Mouse (Mus musculus): ENCODE data around the gene Abi1. TPM values are rescaled to one million over a fixed set of nuclear protein-coding genes. Genes with fewer than 3 reads are reported as not detected.

The Abi1 gene
- total RNA-seq, 2 experiments from 2014 or later = 213 to 215 TPM

DNA sequence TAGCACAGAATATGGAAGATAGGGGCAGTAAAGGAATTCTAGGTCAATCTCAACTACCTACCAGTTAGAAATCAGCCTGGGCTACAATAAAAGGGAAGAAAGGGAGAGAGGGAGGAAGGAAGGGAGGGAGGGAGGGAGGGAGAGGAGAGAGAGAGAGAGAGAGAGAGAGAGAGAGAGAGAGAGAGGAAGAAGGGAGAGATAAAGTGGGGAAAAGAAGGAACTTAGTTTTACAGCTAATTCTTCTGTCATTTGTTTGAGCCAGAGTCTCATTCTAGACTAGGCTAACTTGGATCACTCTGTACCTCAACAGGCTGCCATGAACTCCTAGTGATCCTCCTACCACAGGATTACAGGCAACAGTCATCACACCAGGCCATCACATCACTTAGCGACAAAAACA is 4.6 kb downstream of the Abi1 start:
- DNase-seq (ENCODE audit: low spot score in 2 of 2) = no peak

DNA sequence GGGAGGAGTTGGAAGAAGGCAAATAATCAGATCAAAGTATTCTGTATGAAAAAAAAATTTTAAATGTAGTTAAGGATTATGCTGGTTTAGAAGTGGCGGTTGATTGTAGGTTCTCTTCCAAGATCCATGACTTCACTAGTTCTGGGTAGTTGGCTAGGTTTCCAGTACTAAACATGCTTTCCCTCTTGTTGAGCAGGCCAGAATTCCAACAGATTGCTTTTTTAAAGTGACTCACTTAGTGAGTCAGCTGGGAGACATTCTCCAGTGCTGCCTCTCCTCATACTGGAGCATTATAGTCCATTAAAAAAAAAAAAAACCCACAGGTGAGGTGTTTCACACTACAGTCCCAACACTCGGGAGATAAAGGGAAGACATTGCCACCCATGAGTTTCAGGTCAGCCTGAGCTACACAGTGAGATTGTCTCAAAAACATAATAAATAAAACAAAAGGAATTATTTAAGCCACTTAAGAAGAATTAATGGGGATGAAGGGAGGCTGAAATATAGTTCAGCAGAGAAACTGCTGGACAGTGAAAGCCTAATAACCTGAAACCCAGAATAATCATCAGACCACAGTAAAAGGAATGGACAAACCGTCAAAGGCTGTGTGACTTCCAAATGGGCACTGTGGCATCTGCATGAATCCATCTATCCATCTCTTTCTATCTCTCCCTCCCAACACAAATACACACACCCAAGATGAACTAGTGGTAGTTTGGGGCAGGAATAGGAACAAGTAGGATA is 5.2 kb downstream of the Abi1 start:
- no peak for DNase-seq (ENCODE audit: low spot score in 2 of 2)

DNA sequence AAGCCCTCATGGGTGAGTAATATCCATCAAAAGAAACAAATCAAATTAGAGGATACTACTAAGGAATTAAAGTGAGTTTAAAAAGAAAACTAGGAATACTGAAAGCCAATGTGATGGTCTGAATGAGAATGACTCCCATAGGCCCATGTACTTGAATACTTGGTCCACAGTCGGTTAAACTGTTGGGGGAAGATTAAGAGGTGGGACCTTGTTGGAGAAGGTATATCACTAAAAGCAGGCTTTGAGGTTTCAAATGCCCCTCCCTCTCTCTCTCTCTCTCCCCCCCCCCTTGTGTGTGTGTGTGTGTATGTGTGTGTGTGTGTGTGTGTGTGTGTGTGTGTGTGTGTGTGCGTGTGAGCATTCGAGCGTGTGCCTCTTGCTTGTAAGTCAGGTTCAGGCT is 9.4 kb downstream of the Abi1 start:
- no peak for DNase-seq (ENCODE audit: low spot score in 2 of 2)

DNA sequence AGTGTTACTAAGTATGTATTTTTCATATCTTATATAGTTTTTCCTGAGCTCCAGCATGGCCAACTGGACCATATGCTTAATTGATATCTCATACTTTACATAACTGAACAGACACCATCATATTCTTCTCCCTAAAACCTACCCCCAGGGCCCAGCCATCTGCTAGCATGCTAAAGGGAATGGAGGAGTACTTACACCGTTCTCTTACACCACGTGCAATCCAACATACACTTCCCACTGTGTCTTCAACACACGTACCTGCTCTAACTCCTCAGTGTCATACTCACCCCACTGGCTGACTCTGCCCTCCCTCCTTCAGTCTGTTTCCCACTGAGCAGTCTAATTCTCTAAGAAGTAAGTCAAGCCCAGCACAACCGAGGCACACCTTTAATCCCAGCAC is 11.2 kb downstream of the Abi1 start:
- DNase-seq (ENCODE audit: low spot score in 2 of 2) = no peak

DNA sequence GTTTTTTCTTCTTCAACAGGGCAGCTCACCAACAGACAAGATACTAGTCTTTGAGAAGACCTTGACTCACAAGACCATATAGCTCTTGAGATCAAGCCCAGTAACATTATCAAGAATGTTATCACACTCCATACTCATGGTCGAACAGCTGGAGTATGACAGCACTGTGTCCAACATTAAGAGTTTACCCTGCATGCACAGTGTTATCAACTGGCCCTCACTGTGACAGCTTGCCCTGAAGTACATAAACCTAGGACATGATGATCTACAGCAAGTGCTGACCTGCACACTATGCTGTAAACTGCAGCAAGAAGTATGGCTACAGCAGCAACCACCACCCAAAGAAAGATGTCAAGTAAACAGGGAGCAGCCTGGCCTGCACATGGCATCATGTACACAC is 13.7 kb downstream of the Abi1 start:
- DNase-seq (ENCODE audit: low spot score in 2 of 2) = no peak

DNA sequence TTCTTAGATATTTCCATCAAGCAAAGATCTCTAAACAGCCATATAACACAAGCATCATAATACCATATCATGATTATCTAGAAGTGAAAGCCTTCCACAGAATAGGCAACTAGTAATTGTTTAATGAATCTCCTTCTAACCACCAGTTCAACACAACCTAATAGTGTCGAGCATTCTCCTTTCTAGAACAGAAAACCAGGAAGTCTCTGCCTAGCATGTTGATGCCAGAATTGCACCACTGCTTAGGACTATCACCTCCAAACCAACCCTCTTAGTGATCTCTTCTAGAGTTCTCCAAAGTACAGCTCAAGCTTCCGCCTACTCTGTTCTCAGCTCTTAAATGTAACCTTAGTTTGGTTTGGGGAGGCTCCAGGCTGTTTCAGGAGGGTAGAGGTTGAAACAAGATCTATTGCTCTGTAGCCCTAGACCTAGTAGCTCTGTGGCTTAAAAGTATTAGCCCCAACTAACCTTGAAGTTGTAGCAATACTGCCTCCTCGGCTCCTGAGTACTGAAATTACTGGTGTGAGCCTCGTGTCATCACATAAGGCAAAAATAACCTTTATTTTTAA is 16.2 kb downstream of the Abi1 start:
- no peak for DNase-seq (ENCODE audit: low spot score in 2 of 2)

DNA sequence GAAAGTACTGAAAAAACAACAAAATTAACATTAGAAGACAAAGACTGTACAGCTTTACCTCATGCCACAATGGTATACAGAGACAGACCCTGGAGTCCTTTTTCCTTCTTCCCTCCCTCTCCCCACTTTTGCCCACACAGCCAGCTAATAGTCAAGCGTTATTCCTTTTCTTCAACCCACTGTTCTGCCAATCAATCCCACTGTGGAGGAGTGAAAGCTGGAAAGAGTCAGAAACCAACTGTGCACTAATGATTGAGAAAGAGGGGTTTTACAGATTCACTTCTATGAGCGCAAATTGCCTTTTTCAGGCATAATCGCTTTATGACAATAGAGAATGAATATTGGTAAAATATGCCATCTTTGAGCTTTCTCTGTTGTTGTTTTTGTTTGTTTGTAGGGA is 17.0 kb downstream of the Abi1 start:
- DNase-seq (ENCODE audit: low spot score in 2 of 2) = peak in 1 of 2 experiments; percentile 64

DNA sequence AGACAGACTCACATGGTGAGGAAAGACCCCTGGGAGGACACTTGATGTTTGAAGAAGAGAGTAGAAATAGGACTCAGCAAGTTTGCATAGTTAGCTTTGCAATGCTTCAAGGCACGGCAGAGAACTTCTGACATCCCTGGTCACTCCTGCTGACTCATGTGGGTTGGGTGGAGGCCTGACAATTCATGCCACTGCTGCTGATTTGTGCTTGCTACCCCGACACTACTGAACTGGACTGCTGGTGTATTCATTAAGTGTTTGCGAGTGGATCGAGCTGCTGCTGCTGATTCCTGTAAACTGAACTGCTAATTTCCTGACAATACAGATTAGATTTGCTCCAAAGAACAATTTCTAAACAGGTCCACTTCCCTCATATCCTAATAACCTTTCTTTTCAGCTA is 18.3 kb downstream of the Abi1 start:
- no peak for DNase-seq (ENCODE audit: low spot score in 2 of 2)

DNA sequence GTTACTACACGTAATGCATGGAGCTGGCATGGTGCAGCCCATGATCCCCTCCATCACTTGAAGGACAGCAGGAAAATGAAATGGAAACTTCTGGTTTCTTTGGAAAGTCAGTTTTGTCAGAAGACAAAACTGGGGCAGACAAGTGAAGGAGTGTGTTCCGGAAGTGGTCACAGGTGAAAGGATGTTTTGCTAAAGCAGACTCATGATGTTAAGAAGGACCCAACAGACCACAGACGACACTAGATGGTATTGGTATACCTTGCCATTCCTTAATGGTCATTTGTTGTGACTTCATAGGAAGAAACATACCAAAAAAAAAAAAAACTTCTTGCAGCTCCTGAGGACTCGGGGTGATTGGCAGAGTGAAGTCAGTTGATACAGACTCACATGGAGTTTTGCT is 18.7 kb downstream of the Abi1 start:
- no peak for DNase-seq (ENCODE audit: low spot score in 2 of 2)

DNA sequence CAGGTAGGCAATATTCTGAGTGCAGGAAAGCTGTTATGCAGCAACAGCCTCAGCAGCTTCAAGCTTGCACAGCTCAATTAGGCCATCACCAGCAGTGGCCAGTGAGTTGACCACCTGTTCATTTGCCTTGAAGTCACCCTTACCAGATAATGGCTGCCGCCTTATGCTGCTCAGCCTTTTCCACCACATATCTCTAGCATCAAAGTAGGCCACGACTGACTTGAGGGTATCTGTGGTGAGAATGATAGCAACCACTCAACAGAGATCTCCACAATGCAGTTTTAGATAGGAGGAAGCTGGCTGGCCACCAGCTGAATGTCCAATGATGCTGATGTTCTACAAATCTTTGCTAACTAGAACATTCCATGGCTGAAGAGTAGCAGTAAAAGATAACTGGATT is 20.9 kb downstream of the Abi1 start:
- no peak for DNase-seq (ENCODE audit: low spot score in 2 of 2)

DNA sequence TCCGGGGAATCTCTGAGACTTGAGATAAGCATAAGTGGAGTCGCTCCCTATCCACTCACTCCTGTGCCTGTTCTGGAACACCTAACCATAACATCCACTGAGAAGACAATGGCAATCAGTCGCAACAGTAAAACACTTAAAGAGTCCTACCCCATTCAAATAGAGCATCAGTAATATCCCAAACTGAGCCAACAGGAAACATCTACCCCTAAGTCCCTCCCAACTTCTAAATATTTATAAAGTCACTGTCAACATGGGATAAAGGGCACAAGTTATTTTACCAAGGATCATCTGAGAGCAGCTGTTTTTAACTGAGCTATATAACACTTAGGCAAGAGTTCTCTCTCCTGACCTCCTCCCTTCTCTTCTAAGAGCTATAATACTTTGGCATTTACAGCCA is 23.9 kb downstream of the Abi1 start:
- no peak for DNase-seq (ENCODE audit: low spot score in 2 of 2)

DNA sequence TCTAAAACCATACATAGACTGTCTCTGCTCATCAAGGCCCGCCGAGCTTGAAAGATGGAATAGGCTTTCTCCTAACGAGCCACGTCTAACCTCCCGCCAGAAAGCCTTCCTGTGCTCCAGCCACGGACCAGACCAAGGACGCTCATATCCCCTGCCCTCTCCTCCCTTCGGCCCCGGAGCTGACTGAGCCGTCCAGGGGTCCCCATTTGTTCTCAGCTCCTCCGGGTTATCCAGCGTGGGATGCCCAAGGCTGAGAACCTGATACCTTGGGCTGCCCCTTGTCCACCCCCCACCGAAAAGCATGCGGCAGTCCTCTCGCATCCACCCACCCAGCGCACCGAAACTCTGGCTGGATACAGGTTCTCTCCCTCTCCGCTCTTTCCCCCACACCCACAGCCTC is 24.7 kb downstream of the Abi1 start:
- peak in 1 of 2 experiments; percentile 1 for DNase-seq (ENCODE audit: low spot score in 2 of 2)

DNA sequence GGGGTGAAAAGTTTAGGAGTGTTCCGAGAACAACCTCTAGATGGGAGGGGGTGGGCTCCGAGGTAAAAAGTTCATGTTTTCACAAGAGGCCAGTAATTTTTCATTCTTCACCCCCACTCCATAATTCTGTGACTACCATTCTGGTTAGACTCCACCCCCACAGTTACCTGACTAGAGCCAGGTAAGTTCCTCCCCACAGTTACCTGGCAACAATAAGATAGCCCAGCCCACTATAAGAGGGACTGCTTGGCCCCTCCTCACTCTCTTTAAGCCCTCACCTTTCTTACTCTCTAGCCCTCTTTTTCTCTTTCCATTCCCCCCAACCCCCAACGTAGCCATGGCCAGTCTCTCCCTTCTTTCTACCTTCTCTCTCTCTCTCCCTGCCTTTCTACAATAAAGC is 25.1 kb downstream of the Abi1 start:
- peak in 1 of 2 experiments; percentile 0 for DNase-seq (ENCODE audit: low spot score in 2 of 2)

DNA sequence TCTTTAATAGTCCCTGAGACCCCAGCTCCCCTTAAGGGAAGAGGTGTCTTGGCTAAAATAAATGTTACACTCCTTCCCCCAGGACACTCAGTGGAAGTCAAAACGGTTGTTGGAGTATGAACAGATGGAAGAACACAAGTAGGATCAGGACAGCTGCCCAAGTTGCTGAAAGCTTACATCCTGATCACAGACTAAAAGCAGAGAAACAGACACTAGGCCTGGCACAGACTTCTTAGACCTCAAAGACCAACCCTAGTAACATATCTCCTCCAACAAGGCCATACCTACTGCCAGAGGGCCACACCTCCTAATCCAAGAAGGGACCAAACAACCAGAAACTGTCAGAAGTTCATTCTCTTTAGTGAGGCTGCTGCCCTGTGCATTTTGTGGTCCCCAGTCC is 31.8 kb downstream of the Abi1 start:
- peak in 1 of 2 experiments; percentile 1 for DNase-seq (ENCODE audit: low spot score in 2 of 2)

DNA sequence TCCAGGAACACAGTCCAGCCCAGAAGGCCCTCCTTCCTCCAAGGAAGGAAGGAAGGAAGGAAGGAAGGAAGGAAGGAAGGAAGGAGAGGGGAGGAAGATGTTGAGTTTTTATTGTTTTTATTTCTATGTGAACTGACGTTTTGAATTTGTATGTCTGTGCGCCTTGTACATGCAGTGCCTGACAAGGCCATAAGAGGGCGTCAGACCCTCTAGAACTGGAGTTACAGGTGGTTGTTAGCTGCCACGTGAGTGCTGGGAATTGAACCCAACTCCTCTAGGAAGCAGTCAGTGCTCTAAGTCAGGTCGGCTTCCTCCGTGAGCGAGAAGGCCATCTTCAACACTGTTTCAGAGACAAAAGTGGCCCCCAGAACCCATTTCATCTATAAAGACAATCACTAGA is 32.5 kb downstream of the Abi1 start:
- DNase-seq (ENCODE audit: low spot score in 2 of 2) = no peak

DNA sequence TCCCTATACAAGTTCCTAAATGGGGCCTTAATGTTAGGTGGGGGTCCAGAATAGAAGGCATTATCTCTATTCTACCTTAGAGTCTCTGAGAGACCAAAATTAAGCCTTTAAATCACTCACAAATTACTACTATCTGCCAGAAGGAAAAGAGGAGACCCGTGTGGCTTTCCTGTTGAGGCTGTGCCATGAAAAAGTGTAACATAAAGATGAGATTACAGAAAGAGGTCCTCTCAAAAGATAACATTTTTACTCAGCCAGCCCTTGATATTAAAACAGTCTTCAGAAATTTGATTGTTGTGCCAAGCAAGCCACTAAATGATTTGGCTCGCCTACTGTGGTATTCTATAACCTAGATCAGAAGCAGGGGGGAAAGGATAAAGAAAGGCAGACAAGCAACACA is 32.9 kb downstream of the Abi1 start:
- no peak for DNase-seq (ENCODE audit: low spot score in 2 of 2)

DNA sequence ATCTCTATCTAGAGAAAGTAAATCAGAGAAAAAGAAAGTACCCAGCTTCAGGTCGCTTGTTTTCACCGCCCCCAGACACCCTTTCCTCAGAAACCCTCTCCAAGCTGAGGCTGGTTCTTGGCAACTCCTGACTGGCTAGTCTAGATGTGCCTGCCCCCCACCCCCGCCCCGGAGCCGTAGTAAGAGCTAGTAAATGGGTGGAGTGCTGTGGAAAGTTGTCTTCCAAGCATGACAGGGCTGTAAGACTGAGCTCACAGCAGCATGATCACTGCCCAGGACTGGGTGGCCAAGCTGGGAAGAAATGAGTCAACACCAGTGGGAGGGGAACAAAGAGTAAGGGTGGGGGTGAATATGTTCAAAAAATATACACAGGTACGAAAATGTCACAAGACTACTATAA is 33.8 kb downstream of the Abi1 start:
- DNase-seq (ENCODE audit: low spot score in 2 of 2) = no peak

DNA sequence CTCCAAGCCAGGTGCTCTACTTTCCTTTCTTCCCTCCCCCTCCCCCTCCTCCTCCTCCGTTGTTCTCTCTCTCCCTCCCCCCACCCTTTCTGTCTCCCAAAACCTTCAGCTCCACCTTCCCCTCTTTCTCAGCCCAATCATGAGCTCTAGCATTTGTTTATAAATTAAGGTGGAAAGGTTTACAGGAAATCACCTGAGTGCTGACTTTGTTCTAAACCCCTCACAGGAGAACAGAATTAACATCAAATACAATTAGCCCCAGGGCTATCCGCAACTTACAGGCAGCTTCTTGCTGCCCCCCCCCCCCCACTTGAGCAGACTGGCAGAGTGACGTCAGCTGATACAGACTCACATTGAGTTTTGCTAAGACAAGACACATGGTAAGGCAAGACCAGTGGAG is 37.4 kb downstream of the Abi1 start:
- DNase-seq (ENCODE audit: low spot score in 2 of 2) = no peak

DNA sequence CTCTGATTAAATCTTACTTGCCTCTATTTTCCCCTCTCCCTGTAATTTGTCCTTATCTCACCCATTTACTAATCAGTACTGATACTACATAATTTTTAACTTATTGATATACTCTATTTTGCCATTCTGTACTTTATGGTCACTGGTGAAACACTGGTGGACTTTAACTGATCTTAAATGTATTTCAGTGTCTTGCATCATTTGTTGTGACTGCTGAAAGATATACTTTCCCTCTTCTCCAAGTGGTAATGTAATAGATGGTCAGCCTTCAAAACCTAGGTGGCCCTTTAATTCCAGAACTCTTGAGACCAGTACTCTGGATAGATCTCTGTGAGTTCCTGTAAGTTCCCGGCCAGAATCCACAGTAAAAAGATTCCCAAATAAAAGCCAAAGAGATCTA is 40.4 kb downstream of the Abi1 start:
- no peak for DNase-seq (ENCODE audit: low spot score in 2 of 2)

DNA sequence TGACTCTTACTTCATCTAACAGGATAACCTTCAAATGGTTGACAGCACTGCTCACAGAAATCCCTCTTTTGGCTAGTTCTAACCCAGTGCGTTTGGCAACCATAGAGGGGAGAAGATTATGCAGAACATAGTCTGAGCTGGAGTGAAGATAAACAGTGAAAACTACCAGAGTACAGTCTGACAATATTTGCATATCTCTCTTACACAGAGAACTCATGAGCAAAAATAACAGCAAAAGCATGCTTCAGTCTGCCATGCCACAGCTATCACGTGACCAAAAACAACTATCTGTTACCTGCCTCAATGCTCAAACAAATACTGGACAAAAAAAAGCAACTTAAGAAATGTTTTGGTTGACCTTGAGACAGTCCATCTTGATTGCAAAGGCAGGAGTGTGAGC is 41.2 kb downstream of the Abi1 start:
- DNase-seq (ENCODE audit: low spot score in 2 of 2) = no peak

DNA sequence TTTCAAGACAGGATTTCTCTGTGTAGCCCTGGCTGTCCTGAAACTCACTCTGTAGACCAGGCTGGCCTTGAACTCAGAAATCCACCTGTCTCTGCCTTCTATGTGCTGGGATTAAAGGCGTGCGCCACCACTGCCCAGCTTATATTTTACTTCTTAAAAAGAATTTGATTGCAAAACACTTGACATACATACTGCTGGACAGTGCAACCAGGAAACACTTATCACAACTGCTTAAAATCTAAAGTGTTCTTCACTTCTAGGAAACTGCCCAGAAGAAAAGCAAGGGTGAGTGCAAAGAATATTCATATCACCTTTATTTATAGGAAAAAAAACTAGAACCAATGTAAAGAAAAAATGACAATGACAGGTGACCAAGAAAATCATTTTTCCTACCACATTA is 42.0 kb downstream of the Abi1 start:
- no peak for DNase-seq (ENCODE audit: low spot score in 2 of 2)

DNA sequence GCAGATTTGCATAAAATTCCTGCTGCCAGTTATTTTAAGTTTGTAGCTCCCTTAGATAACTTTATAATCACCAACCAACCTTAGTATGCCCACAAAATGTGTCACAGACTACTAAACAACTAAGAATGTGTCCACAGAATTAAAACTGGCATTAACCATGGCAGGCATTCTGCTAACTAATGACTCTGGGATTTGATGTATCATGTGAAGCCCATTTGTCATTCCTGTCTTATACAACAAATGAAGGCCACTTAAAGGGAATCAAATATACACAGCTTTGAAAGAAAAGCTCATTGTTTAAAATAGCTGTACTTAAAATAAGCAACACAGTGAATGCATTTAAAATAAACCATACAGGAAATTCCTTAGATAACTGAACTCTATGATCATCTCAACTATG is 44.0 kb downstream of the Abi1 start:
- no peak for DNase-seq (ENCODE audit: low spot score in 2 of 2)

DNA sequence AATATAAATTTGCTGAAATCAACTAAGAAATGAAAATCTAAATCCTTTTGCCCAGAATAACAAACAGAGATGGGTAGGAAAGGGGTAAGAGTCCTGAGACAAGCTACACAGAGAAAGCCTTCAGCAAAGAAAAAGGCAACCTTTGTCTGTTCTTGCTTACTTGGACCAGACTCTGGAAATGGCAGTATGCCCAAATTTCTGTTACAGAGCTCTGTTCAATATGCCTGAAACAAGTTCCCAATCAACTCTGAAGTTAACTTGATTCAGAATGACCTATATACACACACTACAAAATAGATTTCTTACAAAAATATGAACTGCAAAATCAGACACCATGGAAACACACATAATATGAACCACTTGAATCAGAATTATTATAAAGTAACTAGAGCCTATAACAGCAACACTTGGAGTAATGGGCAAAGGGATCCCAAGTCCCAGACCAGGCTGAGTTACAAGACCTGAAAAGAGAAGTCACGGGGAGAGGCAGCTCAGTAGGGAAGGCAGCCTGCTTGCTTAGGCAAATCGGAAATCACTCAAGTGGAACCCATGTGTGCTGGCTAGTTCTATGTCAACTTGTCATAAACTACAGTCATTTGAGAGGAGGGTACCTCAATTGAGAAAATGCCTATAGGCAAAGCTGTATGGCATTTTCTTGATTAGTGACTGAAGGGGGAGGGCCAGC is 53.9 kb downstream of the Abi1 start:
- DNase-seq (ENCODE audit: low spot score in 2 of 2) = peak in 1 of 2 experiments; percentile 85

Measured in layer of hippocampus, postnatal 14 days (tissue).